Mouse (Mus musculus) activated CD4-positive, CD25-positive, alpha-beta regulatory T cell, adult 4 months (primary cell): ENCODE data around the gene Fam222b. TPM values are rescaled to one million over a fixed set of nuclear protein-coding genes. Genes with fewer than 3 reads are reported as not detected.
"Not testable (repeated sequence)": the region's sequence is repeated elsewhere in the genome, so short reads cannot be mapped to it uniquely, and the experiment has no call there.

Experiments used
- ATAC-seq: one replicate; pipeline ENCODE4 v1.8.0; 2017
- polyA plus RNA-seq, 2 experiments: library from polyadenylated mRNA; unstranded; fragments of 100-300 nt; shearing (Covaris generic); gene quantifications; one replicate each; pipeline ENCODE4 v1.2.1; 2017

Fam222b gene
- 10 to 100 TPM; 12.0 to 15.8 TPM for polyA plus RNA-seq

GRCm38 (mm10) chr11:78094504-78095143, at the start of gene Fam222b:
Gene Fam222b, plus strand, starts transcription at chr11:78094660.
- peak; percentile 78 for ATAC-seq

- no peak for ATAC-seq
Observed at GRCm38 (mm10) chr11:78044758-78045251, 49.7 kb upstream of the Fam222b start.

- not testable (repeated sequence) for ATAC-seq
Observed at GRCm38 (mm10) chr11:78048637-78049036, 45.8 kb upstream of the Fam222b start.

- no peak for ATAC-seq
Observed at GRCm38 (mm10) chr11:78053078-78053477, 41.4 kb upstream of the Fam222b start.

- no peak for ATAC-seq
Observed at GRCm38 (mm10) chr11:78056946-78057345, 37.5 kb upstream of the Fam222b start.

- ATAC-seq = no peak
Observed at GRCm38 (mm10) chr11:78059833-78060757, 34.4 kb upstream of the Fam222b start.

GRCm38 (mm10) chr11:78062563-78062962, 31.9 kb upstream of the Fam222b start:
- ATAC-seq = no peak

GRCm38 (mm10) chr11:78065906-78066305, 28.6 kb upstream of the Fam222b start:
- ATAC-seq = no peak

GRCm38 (mm10) chr11:78066641-78067040, 27.8 kb upstream of the Fam222b start:
- no peak for ATAC-seq

- ATAC-seq = no peak
Observed at GRCm38 (mm10) chr11:78067566-78067965, 26.9 kb upstream of the Fam222b start.

GRCm38 (mm10) chr11:78069130-78069529, 25.3 kb upstream of the Fam222b start:
- no peak for ATAC-seq

GRCm38 (mm10) chr11:78069646-78070045, 24.8 kb upstream of the Fam222b start:
- ATAC-seq = no peak

- no peak for ATAC-seq
Observed at GRCm38 (mm10) chr11:78071938-78072337, 22.5 kb upstream of the Fam222b start.

GRCm38 (mm10) chr11:78072425-78073130, 21.9 kb upstream of the Fam222b start:
- ATAC-seq = no peak

- ATAC-seq = no peak
Observed at GRCm38 (mm10) chr11:78073577-78074276, 20.7 kb upstream of the Fam222b start.

GRCm38 (mm10) chr11:78074277-78074652, 20.2 kb upstream of the Fam222b start:
- ATAC-seq = no peak

- ATAC-seq = no peak
Observed at GRCm38 (mm10) chr11:78074666-78075065, 19.8 kb upstream of the Fam222b start.

GRCm38 (mm10) chr11:78079961-78080921, 14.2 kb upstream of the Fam222b start, which contains the start of gene Eral1:
Gene Eral1, minus strand, starts transcription at chr11:78080383.
- ATAC-seq = peak; percentile 95

- ATAC-seq = no peak
Observed at GRCm38 (mm10) chr11:78083595-78083994, 10.9 kb upstream of the Fam222b start.

GRCm38 (mm10) chr11:78086925-78087479, 7.5 kb upstream of the Fam222b start:
- ATAC-seq = no peak
